Comparison of ENCODE assay signal across 15 mouse cellular contexts in genomic region chr13:42054138-42054537, GRCm38 (mm10). TPM values are rescaled to one million over a fixed set of nuclear protein-coding genes. Genes with fewer than 3 reads are reported as not detected.
DNase-seq lines count a peak whose midpoint lies in the region; ATAC-seq and TF ChIP-seq lines count a peak whose summit lies in the region.
"Had no signal": no experiment of that assay in that cellular context is flagged by ENCODE, and none has a peak within 500 bp of the region (broad histone marks: within the 10 kb centered on the region; RNA-seq: fewer than 3 reads in every experiment).

No protein-coding gene starts in this region.

- no peak overlapping the region for H3K27ac ChIP-seq in liver, adult 2 months (replicated peaks; ENCODE audit: insufficient read depth, low read depth, low read length)
- H3K27ac ChIP-seq in CH12.LX (ENCODE audit: insufficient read depth, low read depth) (no peak overlapping the region), MEL (ENCODE audit: control insufficient read depth, low read depth, low read length) (peak overlapping the region; percentile 63)
- 0 out of 2 replicates have a peak overlapping the region, but pooled peaks have one; percentile 18 for H3K27ac ChIP-seq in liver, embryonic 12.5 days
- H3K27ac ChIP-seq: embryonic facial prominence, embryonic 15.5 days; heart, adult 2 months had no signal

- H3K27me3 ChIP-seq in liver, adult 2 months (ENCODE audit: control insufficient read depth, insufficient read depth, low read length): no peaks in the 10 kb centered on the region
- H3K27me3 ChIP-seq in CH12.LX (replicated peaks) (no peaks in the 10 kb centered on the region), MEL (ENCODE audit: control insufficient read depth in 1 of 2, insufficient read depth in 2 of 2, low read length in 2 of 2) (no peaks in the 10 kb centered on the region)
- no peaks in the 10 kb centered on the region for H3K27me3 ChIP-seq in liver, embryonic 12.5 days (replicated peaks)
- H3K27me3 ChIP-seq: embryonic facial prominence, embryonic 15.5 days; Patski had no signal

- peak; percentile 79 for DNase-seq in liver, adult 2 months (ENCODE audit: extremely low read depth, low read depth, low spot score)
- DNase-seq in liver (no peak), CH12.LX (ENCODE audit: extremely low read depth) (no peak), MEL (ENCODE audit: low read depth, low spot score) (peak; percentile 77)
- DNase-seq in right cerebral cortex, adult 18-20 months: no peak
- DNase-seq in gastrocnemius, adult 18-20 months (ENCODE audit: low spot score): no peak
- DNase-seq: cerebellum, adult 11 months; kidney, postnatal 10 days; spleen, adult 18-20 months; thymus, postnatal 14 days had no signal

- no peak overlapping the region for H3K4me3 ChIP-seq in liver, adult 2 months (ENCODE audit: insufficient read depth, low read depth, low read length)
- H3K4me3 ChIP-seq in CH12.LX (replicated peaks in 1 of 3; ENCODE audit: low read depth in 2 of 3, low read length in 2 of 3, poor library complexity in 1 of 3) (peak overlapping the region in 2 of 3 experiments; percentile 88 to 89), MEL (ENCODE audit: control insufficient read depth in 1 of 2, insufficient read depth in 1 of 2, low read depth in 2 of 2, low read length in 2 of 2) (peak overlapping the region in 1 of 2 experiments; percentile 63; a peak in 2 of 4 replicates)
- no peak overlapping the region for H3K4me3 ChIP-seq in liver, embryonic 12.5 days
- H3K4me3 ChIP-seq: heart, adult 2 months had no signal

- peak overlapping the region; percentile 71 for H3K4me2 ChIP-seq in CH12.LX (ENCODE audit: insufficient read depth, low read depth, poor library complexity, severe bottlenecking)
- peak overlapping the region; percentile 13; the same call in 1 of the 2 replicates for H3K4me2 ChIP-seq in liver, embryonic 12.5 days

- 28% methylated on average over 3 of the region's 3 CpGs for WGBS in liver, adult 2 months
- WGBS in liver, embryonic 12.5 days (ENCODE audit: insufficient replicate concordance): 13% methylated on average over 3 of the region's 3 CpGs

- H3K9me3 ChIP-seq in CH12.LX (replicated peaks; ENCODE audit: low read length) (peaks cover 5% of the 10 kb centered on the region), MEL (replicated peaks; ENCODE audit: insufficient read depth, low read length) (no peaks in the 10 kb centered on the region)
- H3K9me3 ChIP-seq in liver, embryonic 12.5 days (replicated peaks): no peaks in the 10 kb centered on the region
- H3K9me3 ChIP-seq: embryonic facial prominence, embryonic 15.5 days had no signal

- no peaks in the 10 kb centered on the region; the same call in 1 of the 2 replicates for H3K79me2 ChIP-seq in liver, adult 2 months (ENCODE audit: control insufficient read depth, insufficient read depth, low read length)
- H3K79me2 ChIP-seq in CH12.LX (replicated peaks; ENCODE audit: control insufficient read depth, extremely low read depth, insufficient read depth, poor library complexity, severe bottlenecking): peaks cover 52% of the 10 kb centered on the region
- peaks cover 3% of the 10 kb centered on the region; the same call in 1 of the 2 replicates for H3K79me2 ChIP-seq in MEL (ENCODE audit: control insufficient read depth, insufficient read depth, low read length, poor library complexity)

- TF ChIP-seq EP300 in CH12.LX (IDR thresholded peaks at IDR 0.05; ENCODE audit: low read length): no peak
- TF ChIP-seq EP300 in MEL (IDR thresholded peaks at IDR 0.05; ENCODE audit: low read depth in 1 of 2, low read length in 2 of 2): peak; percentile 84 to 90

- H3K36me3 ChIP-seq in liver, adult 2 months (ENCODE audit: control insufficient read depth, insufficient read depth, low read length): peaks cover 11% of the 10 kb centered on the region
- H3K36me3 ChIP-seq in CH12.LX (replicated peaks in 1 of 2; ENCODE audit: control insufficient read depth in 1 of 2, insufficient read depth in 1 of 2, low read length in 1 of 2) (peaks cover 33 to 42% of the 10 kb centered on the region in 2 experiments), MEL (ENCODE audit: control insufficient read depth in 1 of 2, insufficient read depth in 2 of 2, low read length in 2 of 2) (peaks cover 0 to 24% of the 10 kb centered on the region in 2 experiments; a peak in 3 of 4 replicates)
- H3K36me3 ChIP-seq in liver, embryonic 12.5 days: peaks cover 21% of the 10 kb centered on the region

- no peak for ATAC-seq in liver, embryonic 12.5 days
- ATAC-seq: intestine, postnatal 0 days; Patski had no signal

- no peak for TF ChIP-seq CTCF in liver, adult 2 months (IDR thresholded peaks at IDR 0.05; ENCODE audit: low read depth, low read length)
- TF ChIP-seq CTCF in CH12.LX (conservative IDR thresholded peaks at IDR 0.05 in 1 of 2, IDR thresholded peaks at IDR 0.05 in 1 of 2; ENCODE audit: low read depth in 2 of 2, low read length in 2 of 2): no peak
- no peak for TF ChIP-seq CTCF in MEL (IDR thresholded peaks at IDR 0.05 in 2 of 3, conservative IDR thresholded peaks at IDR 0.05 in 1 of 3; ENCODE audit: control insufficient read depth in 1 of 3, insufficient read depth in 1 of 3, low read depth in 2 of 3, low read length in 3 of 3, poor library complexity in 1 of 3, severe bottlenecking in 1 of 3)

- no peak overlapping the region for H3K9ac ChIP-seq in liver, adult 2 months (ENCODE audit: low read depth, low read length)
- H3K9ac ChIP-seq in CH12.LX (ENCODE audit: insufficient read depth, low read depth) (peak overlapping the region; percentile 98), MEL (ENCODE audit: control insufficient read depth, low read depth, low read length, poor library complexity, severe bottlenecking) (no peak overlapping the region)
- H3K9ac ChIP-seq in liver, embryonic 12.5 days: no peak overlapping the region
- H3K9ac ChIP-seq: embryonic facial prominence, embryonic 15.5 days had no signal

- no peak for TF ChIP-seq RAD21 in CH12.LX (IDR thresholded peaks at IDR 0.05; ENCODE audit: low read depth, low read length)
- no peak for TF ChIP-seq RAD21 in MEL (IDR thresholded peaks at IDR 0.05; ENCODE audit: low read depth, low read length)

- no peak for TF ChIP-seq POLR2A in liver, adult 2 months (IDR thresholded peaks at IDR 0.05; ENCODE audit: extremely low read depth, insufficient read depth, low read length)
- TF ChIP-seq POLR2A in CH12.LX (IDR thresholded peaks at IDR 0.05; ENCODE audit: low read depth, low read length): no peak
- TF ChIP-seq POLR2A in MEL (IDR thresholded peaks at IDR 0.05; ENCODE audit: control insufficient read depth in 1 of 2, insufficient read depth in 1 of 2, low read depth in 1 of 2, low read length in 2 of 2, poor library complexity in 1 of 2): no peak

- dilution Hi-C loops in CH12.LX (cut with MboI; ENCODE audit: extremely low pct_ligation_motif_present, extremely low pct_unique_long_range_greater_than_20kb, low sequenced_read_pairs): no loop called here

- H3K4me1 ChIP-seq in liver, adult 2 months (ENCODE audit: control insufficient read depth, insufficient read depth, low read length): peaks cover 6% of the 10 kb centered on the region
- H3K4me1 ChIP-seq in CH12.LX (ENCODE audit: control insufficient read depth in 1 of 2, insufficient read depth in 2 of 2): peaks cover 11 to 46% of the 10 kb centered on the region in 2 experiments
- H3K4me1 ChIP-seq in MEL (ENCODE audit: control insufficient read depth in 1 of 2, insufficient read depth in 2 of 2, low read length in 2 of 2): peaks cover 7 to 16% of the 10 kb centered on the region in 2 experiments
- H3K4me1 ChIP-seq in liver, embryonic 12.5 days: peaks cover 42% of the 10 kb centered on the region

- in situ Hi-C loops in CH12.LX (cut with MboI; ENCODE audit: low pct_ligation_motif_present, low pct_unique_long_range_greater_than_20kb, low sequenced_read_pairs): loop anchor here (10.0 kb wide), 1 partner anchor 91 kb away; no protein-coding TSS in a partner anchor

TF ChIP-seq in CH12.LX, 34 proteins besides CTCF, POLR2A, EP300 and RAD21 (continues in another document):
- TF ChIP-seq SMC3 (IDR thresholded peaks at IDR 0.05; ENCODE audit: low read depth, low read length) (no peak), NRF1 (IDR thresholded peaks at IDR 0.05; ENCODE audit: low read depth, low read length) (no peak), BHLHE40 (IDR thresholded peaks at IDR 0.05; ENCODE audit: low read depth, low read length) (no peak), MAFK (IDR thresholded peaks at IDR 0.05; ENCODE audit: insufficient replicate concordance, low read length) (no peak), ZKSCAN1 (IDR thresholded peaks at IDR 0.05; ENCODE audit: borderline replicate concordance, low read depth, low read length) (no peak), USF1 (IDR thresholded peaks at IDR 0.05; ENCODE audit: low read depth, low read length) (no peak), NELFE (IDR thresholded peaks at IDR 0.05; ENCODE audit: low read depth, low read length) (no peak), USF2 (conservative IDR thresholded peaks at IDR 0.05; ENCODE audit: low read depth, low read length) (no peak), MAX (IDR thresholded peaks at IDR 0.05; ENCODE audit: low read length) (no peak), MAZ (IDR thresholded peaks at IDR 0.05; ENCODE audit: low read depth, low read length) (no peak)

TF ChIP-seq in MEL, 35 proteins besides CTCF, POLR2A, EP300 and RAD21 (continues in another document):
- TF ChIP-seq MAX (IDR thresholded peaks at IDR 0.05; ENCODE audit: low read length) (no peak), USF2 (IDR thresholded peaks at IDR 0.05; ENCODE audit: borderline replicate concordance in 1 of 2, insufficient read depth in 1 of 2, low read depth in 1 of 2, low read length in 2 of 2) (no peak), NELFE (IDR thresholded peaks at IDR 0.05; ENCODE audit: low read depth, low read length) (no peak), UBTF (IDR thresholded peaks at IDR 0.05; ENCODE audit: borderline replicate concordance, insufficient read depth, low read depth, low read length) (no peak), TCF12 (IDR thresholded peaks at IDR 0.05; ENCODE audit: low read depth, low read length) (peak; percentile 88), ZMIZ1 (IDR thresholded peaks at IDR 0.05; ENCODE audit: low read depth, low read length) (peak; percentile 67), GABPA (IDR thresholded peaks at IDR 0.05; ENCODE audit: low read depth, low read length) (no peak), HCFC1 (IDR thresholded peaks at IDR 0.05; ENCODE audit: low read depth, low read length) (0 out of 2 replicates have a peak, but pooled peaks have one; percentile 24), E2F4 (IDR thresholded peaks at IDR 0.05; ENCODE audit: borderline replicate concordance, low read depth, low read length) (no peak)

RNA-seq across cellular contexts. Expression of gene Hivep1, which starts 2.3 kb away (rescaled TPM):
- 3.5 and 5.1 TPM in 2 replicates for total RNA-seq in liver, adult 2 months (2014; rRNA removed)
- polyA plus RNA-seq in liver, adult 2 months (2012; rRNA removed): 7.0 and 9.0 TPM in 2 replicates
- total RNA-seq in CH12.LX (2012; rRNA removed) (18.5 and 24.9 TPM in 2 replicates), CH12.LX (2014; rRNA removed) (7.0 and 7.5 TPM in 2 replicates), MEL (2012; rRNA removed) (2.2 and 3.9 TPM in 2 replicates)
- polyA plus RNA-seq in CH12.LX (2012; ENCODE audit: insufficient read length, low read depth) (46.4 and 53.3 TPM in 2 replicates), MEL (2012; ENCODE audit: insufficient read depth in 1 of 2, insufficient read length in 2 of 2, low read depth in 1 of 2, low replicate concordance in 2 of 2, missing spikeins in 1 of 2) (10 to 100 TPM in 1 of 2 experiments, not detected in 1; 15.9 TPM)
- polyA plus RNA-seq in liver, embryonic 12.5 days (2016; fragmentation: Nextera tagmentation; extraction: Ambion mirVana): 4.4 and 4.6 TPM in 2 replicates
- 10 to 100 TPM; 13.0 to 14.9 TPM for total RNA-seq in gastrocnemius, adult 18-20 months (2021)

Comparison
In these comparisons a context has a peak if more than half of its experiments do, and no peak if none do; other contexts are left out.
1. DNase-seq: peak in liver, adult 2 months (single experiment) and MEL (single experiment); none in liver (single experiment), CH12.LX (single experiment), right cerebral cortex, adult 18-20 months (single experiment) and gastrocnemius, adult 18-20 months (single experiment).
2. H3K27ac ChIP-seq: peak in MEL (single experiment) and liver, embryonic 12.5 days (single experiment); none in liver, adult 2 months (single experiment) and CH12.LX (single experiment).
3. H3K4me3 ChIP-seq: peak in CH12.LX (2 of 3); none in liver, adult 2 months (single experiment) and liver, embryonic 12.5 days (single experiment).